Mouse (Mus musculus): ENCODE data around the gene Dagla. TPM values are rescaled to one million over a fixed set of nuclear protein-coding genes. Genes with fewer than 3 reads are reported as not detected.

Gene Dagla
- polyA plus RNA-seq, 2 experiments: 2.4 to 8.1 TPM

DNA sequence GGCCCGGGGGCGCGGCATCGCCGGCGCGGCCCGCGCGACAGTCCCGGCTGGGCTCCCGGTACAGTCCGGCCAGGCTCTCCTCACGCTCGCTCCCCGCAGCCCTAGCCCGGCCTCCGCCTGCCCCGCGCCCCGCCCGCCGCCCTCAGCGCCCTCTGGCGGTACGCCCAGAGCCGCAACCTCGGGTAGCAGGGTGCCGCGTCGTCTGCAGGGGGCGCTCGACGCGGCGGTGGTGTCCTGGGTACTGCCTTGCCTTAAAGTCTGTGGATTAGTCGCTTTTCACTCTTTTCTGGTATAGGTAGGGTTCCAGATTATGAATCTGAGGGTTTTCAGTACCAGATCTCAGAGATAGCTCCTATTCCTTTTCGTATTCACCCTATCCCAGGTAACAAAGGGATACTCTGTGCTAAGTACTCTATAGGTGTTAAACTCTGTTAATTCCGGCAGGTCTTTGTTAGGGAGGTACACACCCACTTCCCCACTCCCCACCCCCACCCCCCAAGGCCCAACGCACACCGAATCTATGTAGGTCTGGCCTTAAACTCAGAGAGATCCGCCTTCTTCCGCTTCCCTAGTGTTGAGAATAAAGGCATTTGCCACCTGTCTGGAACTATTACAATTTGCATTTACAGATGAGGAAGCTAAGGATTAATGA lies 63.9 kb downstream of the Dagla start, which contains the start of gene Myrf:
Myrf (minus strand) TSS at position 95 of the 652 bp plus-strand sequence.
- 9% methylated on average over 34 of the region's 43 CpGs for WGBS
- H3K27ac ChIP-seq (replicated peaks; ENCODE audit: low read depth, low read length): no peak within 1 kb of the TSS
- H3K9ac ChIP-seq (ENCODE audit: low read depth, low read length, severe bottlenecking): peak within 1 kb of the TSS; percentile 56
- no peaks in the 10 kb centered on the region for H3K36me3 ChIP-seq (ENCODE audit: control insufficient read depth, insufficient read depth, low read length)
- no peaks in the 10 kb centered on the region for H3K9me3 ChIP-seq (ENCODE audit: control insufficient read depth, low read length)
- H3K4me2 ChIP-seq (replicated peaks; ENCODE audit: low read depth, low read length, severe bottlenecking): peak within 1 kb of the TSS; percentile 80
- DNase-seq (ENCODE audit: low spot score) (peak; percentile 15), ATAC-seq (ENCODE audit: low FRiP score, low read depth) (peak; percentile 81)
- H3K4me1 ChIP-seq (ENCODE audit: control insufficient read depth, insufficient read depth, low read length): peaks cover 17% of the 10 kb centered on the region
- TF ChIP-seq POLR2A (IDR thresholded peaks at IDR 0.05; ENCODE audit: borderline replicate concordance, extremely low read depth, insufficient read depth, insufficient read length): no peak
- H3K4me3 ChIP-seq (replicated peaks; ENCODE audit: low read length): peak within 1 kb of the TSS; percentile 49
- H3K27me3 ChIP-seq (ENCODE audit: control insufficient read depth, insufficient read depth, low read length): no peaks in the 10 kb centered on the region

GRCm38 (mm10) chr19:10239975-10240653 lies 64.6 kb downstream of the Dagla start:
- Histone ChIP-seq H3K9ac (ENCODE audit: low read depth, low read length, severe bottlenecking) (peak overlapping the region; percentile 56), H3K4me1 (ENCODE audit: control insufficient read depth, insufficient read depth, low read length) (peaks cover 17% of the 10 kb centered on the region), H3K4me2 (replicated peaks; ENCODE audit: low read depth, low read length, severe bottlenecking) (peak overlapping the region; percentile 80), H3K36me3 (ENCODE audit: control insufficient read depth, insufficient read depth, low read length) (no peaks in the 10 kb centered on the region), H3K27me3 (ENCODE audit: control insufficient read depth, insufficient read depth, low read length) (no peaks in the 10 kb centered on the region), H3K27ac (replicated peaks; ENCODE audit: low read depth, low read length) (no peak overlapping the region), H3K4me3 (replicated peaks; ENCODE audit: low read length) (peak overlapping the region; percentile 49), H3K9me3 (ENCODE audit: control insufficient read depth, low read length) (no peaks in the 10 kb centered on the region)
- no peak for TF ChIP-seq POLR2A (IDR thresholded peaks at IDR 0.05; ENCODE audit: borderline replicate concordance, extremely low read depth, insufficient read depth, insufficient read length)
- DNase-seq (ENCODE audit: low spot score): no peak
- ATAC-seq (ENCODE audit: low FRiP score, low read depth): peak; percentile 13; the same call in 1 of the 2 replicates
- WGBS: 3% methylated on average over 26 of the region's 26 CpGs

DNA sequence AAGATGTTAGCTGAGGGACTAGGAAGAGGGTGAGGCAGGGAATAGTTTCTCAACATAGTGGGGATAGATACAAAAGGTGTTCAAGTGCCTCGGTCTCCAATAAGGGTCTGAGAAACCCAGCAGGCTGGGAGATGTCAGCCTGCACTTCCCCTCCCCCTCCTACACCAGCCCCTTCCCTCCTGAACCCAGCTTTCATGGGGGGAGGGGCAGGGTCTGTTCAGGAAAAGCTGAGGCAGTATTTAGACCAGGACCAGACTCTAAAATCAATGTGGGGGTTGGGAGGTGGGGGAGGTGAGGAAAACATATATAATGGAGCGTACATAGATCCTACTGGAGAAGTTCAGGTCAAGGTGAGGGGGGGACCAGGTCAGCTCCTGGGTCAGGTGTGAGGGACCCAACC lies 65.3 kb downstream of the Dagla start:
- DNase-seq (ENCODE audit: low spot score) (no peak), ATAC-seq (ENCODE audit: low FRiP score, low read depth) (no peak)
- Histone ChIP-seq H3K4me2 (replicated peaks; ENCODE audit: low read depth, low read length, severe bottlenecking) (peak overlapping the region; percentile 80; the same call in 1 of the 2 replicates), H3K9ac (ENCODE audit: low read depth, low read length, severe bottlenecking) (no peak overlapping the region), H3K27ac (replicated peaks; ENCODE audit: low read depth, low read length) (no peak overlapping the region), H3K9me3 (ENCODE audit: control insufficient read depth, low read length) (no peaks in the 10 kb centered on the region), H3K4me1 (ENCODE audit: control insufficient read depth, insufficient read depth, low read length) (peaks cover 17% of the 10 kb centered on the region), H3K27me3 (ENCODE audit: control insufficient read depth, insufficient read depth, low read length) (no peaks in the 10 kb centered on the region), H3K4me3 (replicated peaks; ENCODE audit: low read length) (0 out of 2 replicates have a peak overlapping the region, but pooled peaks have one; percentile 49), H3K36me3 (ENCODE audit: control insufficient read depth, insufficient read depth, low read length) (no peaks in the 10 kb centered on the region)
- WGBS: 41% methylated on average over 2 of the region's 2 CpGs
- no peak for TF ChIP-seq POLR2A (IDR thresholded peaks at IDR 0.05; ENCODE audit: borderline replicate concordance, extremely low read depth, insufficient read depth, insufficient read length)

GRCm38 (mm10) chr19:10238477-10238876 lies 66.2 kb downstream of the Dagla start:
- DNase-seq (ENCODE audit: low spot score): no peak
- ATAC-seq (ENCODE audit: low FRiP score, low read depth): no peak
- Histone ChIP-seq H3K9ac (ENCODE audit: low read depth, low read length, severe bottlenecking) (no peak overlapping the region), H3K4me3 (replicated peaks; ENCODE audit: low read length) (no peak overlapping the region), H3K9me3 (ENCODE audit: control insufficient read depth, low read length) (no peaks in the 10 kb centered on the region), H3K4me2 (replicated peaks; ENCODE audit: low read depth, low read length, severe bottlenecking) (no peak overlapping the region), H3K27ac (replicated peaks; ENCODE audit: low read depth, low read length) (no peak overlapping the region), H3K4me1 (ENCODE audit: control insufficient read depth, insufficient read depth, low read length) (peaks cover 17% of the 10 kb centered on the region), H3K27me3 (ENCODE audit: control insufficient read depth, insufficient read depth, low read length) (no peaks in the 10 kb centered on the region), H3K36me3 (ENCODE audit: control insufficient read depth, insufficient read depth, low read length) (no peaks in the 10 kb centered on the region)
- 55% methylated on average over 3 of the region's 3 CpGs for WGBS
- no peak for TF ChIP-seq POLR2A (IDR thresholded peaks at IDR 0.05; ENCODE audit: borderline replicate concordance, extremely low read depth, insufficient read depth, insufficient read length)

DNA sequence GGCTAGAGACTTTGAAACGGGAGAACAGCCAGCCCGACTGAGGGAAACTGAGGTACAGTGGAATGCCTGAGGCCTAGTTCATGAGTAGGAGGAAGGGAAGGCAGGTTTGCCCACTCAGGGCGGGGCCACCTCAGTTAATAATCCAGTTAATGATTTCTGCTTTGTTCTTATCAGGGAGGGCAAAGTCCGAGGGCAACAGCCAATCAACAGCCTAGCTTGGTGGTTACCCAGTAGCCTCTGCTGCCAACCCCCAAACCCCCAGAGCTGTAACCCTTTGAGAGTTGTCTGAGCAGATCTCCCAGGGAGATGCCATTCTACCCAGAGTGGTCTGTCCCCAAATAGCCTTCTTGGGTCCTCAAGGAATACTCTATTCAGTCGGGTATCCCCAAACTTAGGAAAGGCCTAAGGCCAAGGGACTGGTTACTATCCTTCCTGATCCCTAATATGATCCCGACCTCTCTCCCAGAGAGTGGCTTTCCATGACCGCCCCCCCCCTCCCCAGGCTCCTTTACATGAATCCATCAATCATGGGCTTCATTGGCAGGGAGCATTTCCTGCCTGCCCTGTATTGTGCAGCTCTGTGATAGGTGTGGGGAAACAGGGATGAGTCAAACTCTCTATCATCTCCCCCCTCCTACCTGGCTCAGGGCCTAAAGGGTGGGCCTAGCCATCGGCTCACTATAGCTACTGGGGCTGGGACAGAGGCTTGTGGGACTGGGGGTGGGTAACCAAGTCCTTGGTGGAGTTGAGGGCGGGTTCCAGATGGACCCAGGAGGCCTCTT lies 68.7 kb downstream of the Dagla start:
- H3K4me2 ChIP-seq (replicated peaks; ENCODE audit: low read depth, low read length, severe bottlenecking): no peak overlapping the region
- no peak overlapping the region for H3K27ac ChIP-seq (replicated peaks; ENCODE audit: low read depth, low read length)
- ATAC-seq (ENCODE audit: low FRiP score, low read depth) (no peak), DNase-seq (ENCODE audit: low spot score) (no peak)
- H3K27me3 ChIP-seq (ENCODE audit: control insufficient read depth, insufficient read depth, low read length): no peaks in the 10 kb centered on the region
- H3K36me3 ChIP-seq (ENCODE audit: control insufficient read depth, insufficient read depth, low read length): no peaks in the 10 kb centered on the region
- no peak for TF ChIP-seq POLR2A (IDR thresholded peaks at IDR 0.05; ENCODE audit: borderline replicate concordance, extremely low read depth, insufficient read depth, insufficient read length)
- peaks cover 22% of the 10 kb centered on the region for H3K4me1 ChIP-seq (ENCODE audit: control insufficient read depth, insufficient read depth, low read length)
- no peaks in the 10 kb centered on the region for H3K9me3 ChIP-seq (ENCODE audit: control insufficient read depth, low read length)
- no peak overlapping the region for H3K4me3 ChIP-seq (replicated peaks; ENCODE audit: low read length)
- WGBS: 84% methylated on average over 9 of the region's 9 CpGs
- no peak overlapping the region for H3K9ac ChIP-seq (ENCODE audit: low read depth, low read length, severe bottlenecking)

Data from limb, embryonic 14.5 days (tissue).